Mouse (Mus musculus) gastrocnemius, adult 2 months (tissue): ENCODE data around the gene Sephs2. TPM values are rescaled to one million over a fixed set of nuclear protein-coding genes. Genes with fewer than 3 reads are reported as not detected.

Experiments used
- DNase-seq: peaks from one replicate; pipeline ENCODE4 v3.0.0; 2022
- H3K27ac ChIP-seq: fragments of 200-600 bp; 2 replicates; pipeline ENCODE4 v1.8.1; 2022; ENCODE audit warnings: mild to moderate bottlenecking
- H3K4me3 ChIP-seq: fragments of 200-600 bp; 2 replicates; pipeline ENCODE4 v1.8.1; 2022; ENCODE audit warnings: mild to moderate bottlenecking, moderate library complexity
- CTCF ChIP-seq: fragments of 200-600 bp; IDR thresholded peaks from 2 replicates; pipeline ENCODE4 v1.8.1; 2022; ENCODE audit warnings: antibody characterized with exemption, mild to moderate bottlenecking, moderate library complexity
- intact Hi-C: fragments of 180-260 bp; cut with DNase I; formaldehyde crosslinking; loops from one replicate; pipeline ENCODE4 v1.15.1; 2025
- total RNA-seq, 2 experiments: library from RNA; stranded (reverse); gene quantifications; 2 replicates each; pipeline ENCODE4 v1.2.3; 2021

Sephs2 gene
- total RNA-seq, 2 experiments from 2014 or later, result 30.1 to 36.3 TPM

- Histone ChIP-seq H3K4me3 (peak within 1 kb of the TSS; percentile 79), H3K27ac (peak within 1 kb of the TSS; percentile 94)
- DNase-seq, result peak; percentile 99
- peak; percentile 17; the same call in 1 of the 2 replicates for TF ChIP-seq CTCF
- intact Hi-C loops, result no loop called here
Measured at GRCm38 (mm10) chr7:127243870-127244657, 29.8 kb downstream of the Sephs2 start, which contains the start of gene Zfp771. Gene Zfp771 (plus strand): TSS chr7:127244274.

GRCm38 (mm10) chr7:127243361-127243867, 30.4 kb downstream of the Sephs2 start:
- DNase-seq, result no peak
- H3K27ac ChIP-seq, result peak overlapping the region; percentile 94
- H3K4me3 ChIP-seq, result peak overlapping the region; percentile 79
- intact Hi-C loops, result no loop called here
- no peak for TF ChIP-seq CTCF

GRCm38 (mm10) chr7:127234777-127235176, 39.1 kb downstream of the Sephs2 start:
- Histone ChIP-seq H3K4me3 (no peak overlapping the region), H3K27ac (no peak overlapping the region)
- intact Hi-C loops, result loop anchor here (5.0 kb wide), 1 partner anchor 107 kb away; no protein-coding TSS in a partner anchor
- TF ChIP-seq CTCF, result no peak
- no peak for DNase-seq

GRCm38 (mm10) chr7:127233765-127234164, 40.1 kb downstream of the Sephs2 start:
- Histone ChIP-seq H3K27ac (peak overlapping the region; percentile 93), H3K4me3 (peak overlapping the region; percentile 89)
- TF ChIP-seq CTCF, result no peak
- no peak for DNase-seq
- intact Hi-C loops, result loop anchor here (5.0 kb wide), 1 partner anchor 106 kb away; no protein-coding TSS in a partner anchor

- no peak for TF ChIP-seq CTCF
- H3K27ac ChIP-seq, result peak overlapping the region; percentile 93
- intact Hi-C loops, result loop anchor here (5.0 kb wide), 1 partner anchor 106 kb away; no protein-coding TSS in a partner anchor
- no peak for DNase-seq
- peak overlapping the region; percentile 89 for H3K4me3 ChIP-seq
Measured at GRCm38 (mm10) chr7:127233368-127233749, 40.5 kb downstream of the Sephs2 start.

- peak within 1 kb of the TSS; percentile 89 for H3K4me3 ChIP-seq
- no peak for TF ChIP-seq CTCF
- intact Hi-C loops, result loop anchor here (5.0 kb wide), 1 partner anchor 105 kb away; no protein-coding TSS in a partner anchor
- H3K27ac ChIP-seq, result peak within 1 kb of the TSS; percentile 93
- DNase-seq, result peak; percentile 91
Measured at GRCm38 (mm10) chr7:127232622-127233367, 41.1 kb downstream of the Sephs2 start, which contains the start of the genes Zfp553 and Sept1. Gene Zfp553 (plus strand): TSS chr7:127233061. Gene Sept1 (minus strand): TSS chr7:127233130.

GRCm38 (mm10) chr7:127231826-127232621, 41.8 kb downstream of the Sephs2 start:
- no peak for TF ChIP-seq CTCF
- peak overlapping the region; percentile 93 for H3K27ac ChIP-seq
- DNase-seq, result no peak
- intact Hi-C loops, result loop anchor here (5.0 kb wide), 1 partner anchor 105 kb away; no protein-coding TSS in a partner anchor
- H3K4me3 ChIP-seq, result peak overlapping the region; percentile 89

- Histone ChIP-seq H3K4me3 (no peak overlapping the region; the same call in 1 of the 2 replicates), H3K27ac (no peak overlapping the region)
- DNase-seq, result no peak
- no peak for TF ChIP-seq CTCF
- intact Hi-C loops, result loop anchor here (5.0 kb wide), 1 partner anchor 104 kb away; no protein-coding TSS in a partner anchor
Measured at GRCm38 (mm10) chr7:127231376-127231775, 42.5 kb downstream of the Sephs2 start.

- peak; percentile 85 for DNase-seq
- no peak overlapping the region for H3K27ac ChIP-seq
- intact Hi-C loops, result loop anchor here (2.0 kb wide), 1 partner anchor 14 kb away; no protein-coding TSS in a partner anchor
- peak; percentile 83 for TF ChIP-seq CTCF
- H3K4me3 ChIP-seq, result no peak overlapping the region
Measured at GRCm38 (mm10) chr7:127228615-127229303, 45.1 kb downstream of the Sephs2 start.

GRCm38 (mm10) chr7:127225147-127225995, 48.5 kb downstream of the Sephs2 start:
- intact Hi-C loops, result no loop called here
- Histone ChIP-seq H3K27ac (no peak overlapping the region), H3K4me3 (no peak overlapping the region)
- no peak for TF ChIP-seq CTCF
- no peak for DNase-seq

- no peak for TF ChIP-seq CTCF
- Histone ChIP-seq H3K4me3 (no peak overlapping the region), H3K27ac (no peak overlapping the region)
- DNase-seq, result no peak
- intact Hi-C loops, result no loop called here
Measured at GRCm38 (mm10) chr7:127224616-127225015, 49.2 kb downstream of the Sephs2 start.
